Mouse (Mus musculus): Measurements from ENCODE around the gene Tmem201. TPM values are rescaled to one million over a fixed set of nuclear protein-coding genes. Genes with fewer than 3 reads are reported as not detected.

Tmem201 gene
- polyA plus RNA-seq, 1 experiment from 2014 or later, result 38.4 TPM

DNA sequence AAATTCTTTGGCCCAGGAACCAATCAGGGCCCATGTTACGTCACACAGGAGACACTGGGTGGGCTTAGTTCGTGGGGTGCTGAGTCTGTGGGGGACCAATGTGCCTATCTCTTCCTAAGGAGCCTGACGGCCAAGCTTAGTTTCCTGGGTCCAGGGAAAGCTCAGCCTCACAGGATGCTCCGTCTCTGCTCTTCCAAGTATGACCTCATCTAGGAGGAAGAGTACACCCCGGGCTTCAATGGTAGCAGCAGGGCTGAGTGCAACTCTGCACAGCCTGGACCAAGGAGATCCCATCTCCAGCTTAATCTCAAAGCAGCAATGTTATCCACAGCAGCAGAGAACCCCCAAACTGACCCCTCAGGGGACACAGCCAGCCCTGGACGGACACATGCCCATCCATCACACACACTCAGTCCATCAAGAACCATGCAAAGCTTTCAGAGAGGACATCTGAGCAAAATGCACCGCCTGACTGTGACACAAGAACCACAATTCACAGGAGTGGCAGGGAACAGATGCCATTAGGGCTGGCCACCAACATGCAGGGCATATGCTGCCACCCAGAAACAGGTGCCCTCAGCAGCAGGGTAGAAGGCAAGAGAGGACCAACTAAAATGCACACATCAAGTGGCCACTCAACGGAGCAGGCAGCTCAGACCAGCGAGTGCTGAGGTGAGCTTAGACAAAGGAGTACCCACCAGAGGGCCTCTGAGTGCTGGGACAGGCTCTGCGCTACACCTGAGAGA is 2.9 kb downstream of the Tmem201 start:
- H3K4me2 ChIP-seq (ENCODE audit: low read length), result no peak overlapping the region
- peaks cover 45 to 62% of the 10 kb centered on the region in 2 experiments for H3K4me1 ChIP-seq (ENCODE audit: control insufficient read depth in 2 of 2, insufficient read depth in 2 of 2, low read length in 2 of 2)
- ATAC-seq (ENCODE audit: insufficient number of reproducible peaks, insufficient read depth, low FRiP score, low read depth), result no peak
- no peaks in the 10 kb centered on the region for H3K9me3 ChIP-seq (ENCODE audit: control insufficient read depth, low read length)
- 71% methylated on average over 10 of the region's 10 CpGs for WGBS
- H3K27me3 ChIP-seq (ENCODE audit: control insufficient read depth, insufficient read depth, low read length), result no peaks in the 10 kb centered on the region
- no peak overlapping the region for H3K4me3 ChIP-seq (ENCODE audit: control insufficient read depth in 1 of 2, insufficient read depth in 1 of 2, low read depth in 1 of 2, low read length in 2 of 2)
- H3K9ac ChIP-seq (ENCODE audit: low read length), result peak overlapping the region; percentile 25; the same call in 1 of the 2 replicates
- H3K36me3 ChIP-seq (ENCODE audit: control insufficient read depth, insufficient read depth, low read length), result peaks cover 24% of the 10 kb centered on the region
- 0 out of 4 replicates have a peak overlapping the region, but pooled peaks of 1 of the 2 experiments have one; percentile 39 for H3K27ac ChIP-seq (replicated peaks in 1 of 2; ENCODE audit: control insufficient read depth in 1 of 2, insufficient read depth in 1 of 2, low read depth in 2 of 2, low read length in 2 of 2)

DNA sequence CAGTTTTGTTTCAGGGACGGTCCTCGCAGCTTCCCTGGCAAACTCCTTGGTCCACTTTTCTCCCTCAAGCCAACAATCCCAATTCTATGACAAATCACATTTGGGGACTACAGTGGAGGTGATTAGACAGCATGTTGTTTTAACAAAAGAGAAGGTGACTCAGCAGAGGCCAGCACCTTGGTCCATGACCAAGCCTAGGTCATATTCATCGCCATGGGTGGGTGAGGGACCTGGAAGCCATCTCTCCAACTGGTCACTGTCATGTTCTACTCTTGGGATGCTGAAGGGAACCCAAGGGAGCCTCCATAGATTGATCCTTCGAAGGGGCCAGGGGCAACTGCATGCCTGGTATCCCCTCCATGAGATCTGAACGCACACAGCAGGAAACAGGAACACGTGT is 3.6 kb downstream of the Tmem201 start:
- Histone ChIP-seq H3K27ac (replicated peaks in 1 of 2; ENCODE audit: control insufficient read depth in 1 of 2, insufficient read depth in 1 of 2, low read depth in 2 of 2, low read length in 2 of 2) (peak overlapping the region in 1 of 2 experiments; percentile 39; a peak in 2 of 4 replicates), H3K36me3 (ENCODE audit: control insufficient read depth, insufficient read depth, low read length) (peaks cover 31% of the 10 kb centered on the region), H3K9ac (ENCODE audit: low read length) (peak overlapping the region; percentile 21; the same call in 1 of the 2 replicates), H3K9me3 (ENCODE audit: control insufficient read depth, low read length) (no peaks in the 10 kb centered on the region), H3K4me2 (ENCODE audit: low read length) (no peak overlapping the region; the same call in 1 of the 2 replicates), H3K27me3 (ENCODE audit: control insufficient read depth, insufficient read depth, low read length) (no peaks in the 10 kb centered on the region), H3K4me3 (ENCODE audit: control insufficient read depth in 1 of 2, insufficient read depth in 1 of 2, low read depth in 1 of 2, low read length in 2 of 2) (no peak overlapping the region), H3K4me1 (ENCODE audit: control insufficient read depth in 2 of 2, insufficient read depth in 2 of 2, low read length in 2 of 2) (peaks cover 45 to 62% of the 10 kb centered on the region in 2 experiments)
- WGBS, result 84% methylated on average over 6 of the region's 6 CpGs
- no peak for ATAC-seq (ENCODE audit: insufficient number of reproducible peaks, insufficient read depth, low FRiP score, low read depth)

DNA sequence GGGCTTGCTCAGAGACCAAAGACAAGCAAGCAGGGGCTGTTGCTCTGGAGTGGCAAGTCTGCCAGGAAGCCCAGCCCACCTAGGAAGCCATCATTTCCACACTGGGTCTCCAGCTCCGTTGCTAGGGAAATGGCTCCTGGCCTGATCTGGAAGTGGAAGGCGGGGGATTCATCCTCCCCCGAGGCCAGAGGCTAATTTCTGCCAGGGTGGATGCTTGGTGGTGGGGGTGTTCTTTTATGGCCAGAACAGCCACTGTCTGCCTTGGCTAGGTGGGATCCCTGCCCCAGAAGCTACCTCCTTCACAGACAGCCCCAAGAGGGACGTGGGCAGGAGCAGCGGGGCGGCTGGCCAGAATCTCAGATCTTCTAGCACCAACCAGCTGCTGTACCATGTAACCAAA is 4.1 kb downstream of the Tmem201 start:
- Histone ChIP-seq H3K36me3 (ENCODE audit: control insufficient read depth, insufficient read depth, low read length) (peaks cover 36% of the 10 kb centered on the region), H3K27ac (replicated peaks in 1 of 2; ENCODE audit: control insufficient read depth in 1 of 2, insufficient read depth in 1 of 2, low read depth in 2 of 2, low read length in 2 of 2) (peak overlapping the region in 1 of 2 experiments; percentile 39; a peak in 2 of 4 replicates), H3K27me3 (ENCODE audit: control insufficient read depth, insufficient read depth, low read length) (no peaks in the 10 kb centered on the region), H3K9me3 (ENCODE audit: control insufficient read depth, low read length) (no peaks in the 10 kb centered on the region), H3K4me1 (ENCODE audit: control insufficient read depth in 2 of 2, insufficient read depth in 2 of 2, low read length in 2 of 2) (peaks cover 45 to 62% of the 10 kb centered on the region in 2 experiments), H3K9ac (ENCODE audit: low read length) (peak overlapping the region; percentile 7; the same call in 1 of the 2 replicates), H3K4me2 (ENCODE audit: low read length) (no peak overlapping the region), H3K4me3 (ENCODE audit: control insufficient read depth in 1 of 2, insufficient read depth in 1 of 2, low read depth in 1 of 2, low read length in 2 of 2) (no peak overlapping the region)
- 55% methylated on average over 6 of the region's 6 CpGs for WGBS
- no peak for ATAC-seq (ENCODE audit: insufficient number of reproducible peaks, insufficient read depth, low FRiP score, low read depth)

DNA sequence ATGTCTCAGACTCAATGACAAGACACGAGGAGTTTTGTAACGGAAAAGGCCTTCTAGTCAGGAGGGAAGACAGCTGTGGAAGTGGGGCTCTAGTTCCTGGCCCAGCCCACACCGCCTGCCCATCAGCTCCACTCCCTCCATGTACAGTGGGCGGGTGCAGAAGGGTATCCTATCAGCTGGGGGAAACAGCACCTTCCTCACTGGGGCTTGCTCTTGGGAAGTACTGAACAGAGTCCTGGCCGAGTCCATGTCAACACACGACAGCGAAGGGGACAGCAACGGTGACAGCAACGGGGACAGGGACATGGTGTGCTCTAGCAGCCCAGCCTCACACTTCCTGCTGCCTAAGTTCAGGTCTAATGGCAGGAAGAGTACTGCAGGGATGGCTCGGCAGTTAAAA is 5.0 kb downstream of the Tmem201 start:
- Histone ChIP-seq H3K4me3 (ENCODE audit: control insufficient read depth in 1 of 2, insufficient read depth in 1 of 2, low read depth in 1 of 2, low read length in 2 of 2) (no peak overlapping the region), H3K9me3 (ENCODE audit: control insufficient read depth, low read length) (no peaks in the 10 kb centered on the region), H3K4me1 (ENCODE audit: control insufficient read depth in 2 of 2, insufficient read depth in 2 of 2, low read length in 2 of 2) (peaks cover 45 to 62% of the 10 kb centered on the region in 2 experiments), H3K27me3 (ENCODE audit: control insufficient read depth, insufficient read depth, low read length) (no peaks in the 10 kb centered on the region), H3K9ac (ENCODE audit: low read length) (peak overlapping the region; percentile 25; the same call in 1 of the 2 replicates), H3K36me3 (ENCODE audit: control insufficient read depth, insufficient read depth, low read length) (peaks cover 45% of the 10 kb centered on the region), H3K4me2 (ENCODE audit: low read length) (no peak overlapping the region), H3K27ac (replicated peaks in 1 of 2; ENCODE audit: control insufficient read depth in 1 of 2, insufficient read depth in 1 of 2, low read depth in 2 of 2, low read length in 2 of 2) (peak overlapping the region in 1 of 2 experiments; percentile 54; a peak in 1 of 4 replicates)
- no peak for ATAC-seq (ENCODE audit: insufficient number of reproducible peaks, insufficient read depth, low FRiP score, low read depth)
- 45% methylated on average over 10 of the region's 10 CpGs for WGBS

- no peak for ATAC-seq (ENCODE audit: insufficient number of reproducible peaks, insufficient read depth, low FRiP score, low read depth)
- Histone ChIP-seq H3K27me3 (ENCODE audit: control insufficient read depth, insufficient read depth, low read length) (no peaks in the 10 kb centered on the region), H3K36me3 (ENCODE audit: control insufficient read depth, insufficient read depth, low read length) (peaks cover 50% of the 10 kb centered on the region), H3K4me3 (ENCODE audit: control insufficient read depth in 1 of 2, insufficient read depth in 1 of 2, low read depth in 1 of 2, low read length in 2 of 2) (no peak overlapping the region), H3K4me1 (ENCODE audit: control insufficient read depth in 2 of 2, insufficient read depth in 2 of 2, low read length in 2 of 2) (peaks cover 45 to 62% of the 10 kb centered on the region in 2 experiments), H3K9me3 (ENCODE audit: control insufficient read depth, low read length) (no peaks in the 10 kb centered on the region), H3K27ac (replicated peaks in 1 of 2; ENCODE audit: control insufficient read depth in 1 of 2, insufficient read depth in 1 of 2, low read depth in 2 of 2, low read length in 2 of 2) (peak overlapping the region in 1 of 2 experiments; percentile 54; a peak in 1 of 4 replicates), H3K9ac (ENCODE audit: low read length) (peak overlapping the region; percentile 25; the same call in 1 of the 2 replicates), H3K4me2 (ENCODE audit: low read length) (no peak overlapping the region)
- WGBS, result 92% methylated on average over 3 of the region's 3 CpGs
Observed at GRCm38 (mm10) chr4:149732313-149732712, 5.5 kb downstream of the Tmem201 start.

DNA sequence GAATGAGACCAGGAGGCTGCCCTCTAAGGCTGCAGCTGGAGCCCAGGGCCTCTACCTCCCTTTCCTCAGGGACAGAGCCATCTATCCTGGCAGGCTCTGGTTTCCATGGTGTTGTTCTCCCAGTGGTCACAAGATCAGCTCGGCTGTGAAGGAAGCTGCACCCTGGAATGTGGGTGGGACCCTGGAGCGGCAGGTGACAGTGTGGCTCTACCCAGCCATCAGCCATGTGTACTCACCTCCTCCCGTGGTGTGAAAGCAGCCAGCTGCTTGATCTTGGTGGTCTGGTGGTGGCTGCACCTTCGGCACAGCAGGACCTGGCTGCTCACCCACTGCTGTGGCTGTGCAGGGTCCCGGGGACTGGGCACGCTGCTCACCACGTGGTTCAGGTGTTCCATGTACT is 7.0 kb downstream of the Tmem201 start:
- no peaks in the 10 kb centered on the region for H3K9me3 ChIP-seq (ENCODE audit: control insufficient read depth, low read length)
- H3K4me2 ChIP-seq (ENCODE audit: low read length), result no peak overlapping the region
- 65% methylated on average over 7 of the region's 7 CpGs for WGBS
- H3K4me1 ChIP-seq (ENCODE audit: control insufficient read depth in 2 of 2, insufficient read depth in 2 of 2, low read length in 2 of 2), result peaks cover 33 to 47% of the 10 kb centered on the region in 2 experiments
- H3K27ac ChIP-seq (replicated peaks in 1 of 2; ENCODE audit: control insufficient read depth in 1 of 2, insufficient read depth in 1 of 2, low read depth in 2 of 2, low read length in 2 of 2), result peak overlapping the region in 1 of 2 experiments; percentile 24; a peak in 1 of 4 replicates
- no peaks in the 10 kb centered on the region for H3K27me3 ChIP-seq (ENCODE audit: control insufficient read depth, insufficient read depth, low read length)
- peaks cover 65% of the 10 kb centered on the region for H3K36me3 ChIP-seq (ENCODE audit: control insufficient read depth, insufficient read depth, low read length)
- no peak overlapping the region for H3K4me3 ChIP-seq (ENCODE audit: control insufficient read depth in 1 of 2, insufficient read depth in 1 of 2, low read depth in 1 of 2, low read length in 2 of 2)
- no peak for ATAC-seq (ENCODE audit: insufficient number of reproducible peaks, insufficient read depth, low FRiP score, low read depth)
- H3K9ac ChIP-seq (ENCODE audit: low read length), result no peak overlapping the region

GRCm38 (mm10) chr4:149728810-149729209 is 9.0 kb downstream of the Tmem201 start:
- Histone ChIP-seq H3K27ac (replicated peaks in 1 of 2; ENCODE audit: control insufficient read depth in 1 of 2, insufficient read depth in 1 of 2, low read depth in 2 of 2, low read length in 2 of 2) (no peak overlapping the region), H3K9me3 (ENCODE audit: control insufficient read depth, low read length) (no peaks in the 10 kb centered on the region), H3K9ac (ENCODE audit: low read length) (no peak overlapping the region), H3K4me2 (ENCODE audit: low read length) (no peak overlapping the region), H3K4me1 (ENCODE audit: control insufficient read depth in 2 of 2, insufficient read depth in 2 of 2, low read length in 2 of 2) (peaks cover 17 to 34% of the 10 kb centered on the region in 2 experiments), H3K4me3 (ENCODE audit: control insufficient read depth in 1 of 2, insufficient read depth in 1 of 2, low read depth in 1 of 2, low read length in 2 of 2) (no peak overlapping the region), H3K27me3 (ENCODE audit: control insufficient read depth, insufficient read depth, low read length) (no peaks in the 10 kb centered on the region), H3K36me3 (ENCODE audit: control insufficient read depth, insufficient read depth, low read length) (peaks cover 79% of the 10 kb centered on the region)
- no peak for ATAC-seq (ENCODE audit: insufficient number of reproducible peaks, insufficient read depth, low FRiP score, low read depth)
- 78% methylated on average over 8 of the region's 8 CpGs for WGBS

Measured in heart, embryonic 14.5 days (tissue).